Mouse (Mus musculus): ENCODE measurements at regions not wholly inside any gene's neighbourhood (a gene's known extent, or its start where the extent isn't known, plus 50 kb on each side); places are given as distances from the start of the nearest gene placed in this dataset.

DNA sequence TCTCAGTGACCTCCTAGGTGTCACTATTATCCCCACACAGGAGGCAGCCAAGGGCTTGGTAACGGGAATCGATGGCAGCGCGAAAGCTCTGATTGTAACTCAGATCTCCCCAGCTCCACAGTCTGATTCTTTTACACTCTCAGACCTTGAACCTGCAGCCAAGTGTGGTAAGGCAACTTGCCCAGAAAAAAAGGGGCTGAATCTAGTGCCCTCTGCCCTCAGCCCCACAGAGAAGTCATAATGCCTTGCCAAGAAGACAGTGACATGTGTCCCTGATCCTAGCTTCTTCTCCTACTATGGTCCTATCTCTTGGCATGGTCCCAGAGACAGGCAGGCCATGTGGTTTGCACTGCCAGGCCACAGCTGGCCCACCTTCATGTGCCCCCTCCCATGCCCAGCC, 68.6 kb upstream of the Pja1 start:
- 83% methylated on average over 4 of the region's 4 CpGs for WGBS
- no peaks in the 10 kb centered on the region for H3K9me3 ChIP-seq
- ATAC-seq (ENCODE audit: insufficient read depth, low FRiP score, low read depth), result no peak

DNA sequence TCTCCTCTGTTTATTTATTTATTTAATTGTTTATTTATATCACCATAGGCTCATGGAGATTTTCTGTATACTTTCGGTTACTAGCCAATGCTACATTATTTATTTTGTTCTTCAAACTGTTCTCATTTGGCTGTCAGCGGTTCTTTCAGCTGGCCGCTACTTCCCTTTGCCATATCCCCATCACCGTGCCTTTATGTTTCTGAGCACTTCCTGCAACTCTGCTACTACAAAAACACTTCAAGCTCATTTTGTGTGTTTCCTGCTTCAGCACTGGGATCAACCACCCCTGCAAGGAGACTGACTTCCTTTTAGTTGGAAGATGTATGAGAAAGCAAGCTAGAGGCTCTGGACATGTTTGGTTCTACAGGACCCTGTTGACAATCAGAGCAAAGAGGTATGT, 66.7 kb upstream of the Pja1 start:
- H3K4me2 ChIP-seq, result no peak overlapping the region
- H3K27me3 ChIP-seq (replicated peaks), result no peaks in the 10 kb centered on the region
- no peaks in the 10 kb centered on the region for H3K9me3 ChIP-seq
- whole genome bisulfite sequencing, result 68% methylated on average over 4 of the region's 4 CpGs
- no peaks in the 10 kb centered on the region for H3K4me1 ChIP-seq
- H3K27ac ChIP-seq, result no peak overlapping the region
- no peaks in the 10 kb centered on the region for H3K36me3 ChIP-seq
- H3K9ac ChIP-seq, result no peak overlapping the region
- ATAC-seq (ENCODE audit: insufficient read depth, low FRiP score, low read depth), result no peak
- no peak overlapping the region for H3K4me3 ChIP-seq (replicated peaks)

More for the DNA sequence above, 68.6 kb upstream of the Pja1 start:
- H3K9ac ChIP-seq, result no peak overlapping the region
- H3K4me2 ChIP-seq, result no peak overlapping the region
- no peaks in the 10 kb centered on the region for H3K36me3 ChIP-seq
- H3K27me3 ChIP-seq (replicated peaks), result no peaks in the 10 kb centered on the region
- no peaks in the 10 kb centered on the region for H3K4me1 ChIP-seq
- H3K27ac ChIP-seq, result no peak overlapping the region
- no peak overlapping the region for H3K4me3 ChIP-seq (replicated peaks)

DNA sequence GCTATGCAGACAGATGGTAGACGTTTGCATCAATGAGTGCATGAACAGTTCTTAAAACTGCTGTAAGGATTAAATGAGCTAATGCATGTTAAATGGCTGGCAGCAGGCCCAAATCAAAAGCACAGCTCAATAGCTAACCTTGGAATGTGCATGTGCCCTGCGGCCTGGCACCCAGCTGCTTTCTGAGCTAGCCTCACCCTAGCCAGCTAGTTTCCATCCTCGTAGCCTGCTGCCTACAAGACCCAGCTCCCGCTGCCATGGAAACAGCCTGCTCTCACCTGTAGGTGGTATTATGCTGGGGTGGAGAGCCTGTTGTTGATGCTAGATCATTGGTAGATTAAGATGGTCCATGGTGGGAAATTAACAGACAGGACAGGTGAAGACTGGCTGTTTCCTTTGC, 63.8 kb upstream of the Pja1 start:
- H3K36me3 ChIP-seq, result no peaks in the 10 kb centered on the region
- no peak overlapping the region for H3K27ac ChIP-seq
- peaks cover 7% of the 10 kb centered on the region; the same call in 1 of the 2 replicates for H3K27me3 ChIP-seq (replicated peaks)
- H3K4me3 ChIP-seq (replicated peaks), result no peak overlapping the region
- no peak overlapping the region for H3K4me2 ChIP-seq
- ATAC-seq (ENCODE audit: insufficient read depth, low FRiP score, low read depth), result no peak
- no peaks in the 10 kb centered on the region for H3K4me1 ChIP-seq
- no peaks in the 10 kb centered on the region for H3K9me3 ChIP-seq
- H3K9ac ChIP-seq, result no peak overlapping the region
- WGBS, result 75% methylated on average over 4 of the region's 4 CpGs

DNA sequence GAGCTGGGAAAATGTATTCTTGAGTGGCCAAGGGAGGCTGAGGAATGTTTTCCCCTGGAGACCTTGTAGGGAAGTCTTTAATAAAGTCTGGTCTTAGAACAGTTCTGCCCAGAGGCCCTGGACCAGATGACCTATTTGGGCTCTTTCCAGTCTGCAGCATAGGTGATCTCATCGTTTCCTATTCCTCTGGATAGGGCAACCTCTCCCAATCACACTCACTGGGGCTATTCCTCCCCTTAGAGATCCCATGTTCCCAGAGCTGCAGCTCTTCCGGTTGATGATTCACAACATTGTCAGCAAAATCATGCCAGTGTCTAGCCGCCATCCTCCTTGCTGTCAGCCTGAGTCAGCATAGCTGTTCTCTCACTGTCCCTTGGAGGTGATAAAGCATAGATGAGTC, 60.1 kb upstream of the Pja1 start:
- no peak overlapping the region for H3K4me3 ChIP-seq (replicated peaks)
- 67% methylated on average over 3 of the region's 3 CpGs for WGBS
- H3K36me3 ChIP-seq, result no peaks in the 10 kb centered on the region
- H3K9me3 ChIP-seq, result no peaks in the 10 kb centered on the region
- H3K4me1 ChIP-seq, result no peaks in the 10 kb centered on the region
- no peak overlapping the region for H3K27ac ChIP-seq
- H3K9ac ChIP-seq, result no peak overlapping the region
- H3K4me2 ChIP-seq, result no peak overlapping the region
- peaks cover 7% of the 10 kb centered on the region; the same call in 1 of the 2 replicates for H3K27me3 ChIP-seq (replicated peaks)
- no peak for ATAC-seq (ENCODE audit: insufficient read depth, low FRiP score, low read depth)

DNA sequence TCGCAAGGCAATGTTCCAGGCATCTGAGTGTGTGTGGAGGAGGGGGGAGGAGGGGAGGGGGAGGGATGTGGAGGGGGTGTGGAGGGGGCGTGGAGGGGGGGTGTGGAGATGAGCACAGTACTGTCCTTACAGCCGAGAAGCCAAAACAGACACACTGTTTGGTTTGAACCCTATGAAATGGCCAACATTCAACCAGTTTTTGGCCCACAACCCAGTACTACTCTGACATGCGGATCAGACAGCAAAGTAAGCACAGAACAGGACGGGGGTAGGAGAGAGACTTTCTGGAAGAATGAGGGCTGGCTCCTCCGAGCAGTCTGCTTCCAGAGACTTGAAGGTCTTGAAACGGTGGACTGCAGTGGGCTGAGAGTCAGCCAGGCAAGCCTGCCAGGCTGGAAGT, 59.4 kb upstream of the Pja1 start:
- no peak for ATAC-seq (ENCODE audit: insufficient read depth, low FRiP score, low read depth)
- WGBS, result 42% methylated on average over 6 of the region's 7 CpGs
- H3K27me3 ChIP-seq (replicated peaks), result peaks cover 7% of the 10 kb centered on the region; the same call in 1 of the 2 replicates
- no peaks in the 10 kb centered on the region for H3K9me3 ChIP-seq
- H3K9ac ChIP-seq, result no peak overlapping the region
- H3K36me3 ChIP-seq, result no peaks in the 10 kb centered on the region
- H3K4me3 ChIP-seq (replicated peaks), result no peak overlapping the region
- no peak overlapping the region for H3K4me2 ChIP-seq
- H3K27ac ChIP-seq, result no peak overlapping the region
- no peaks in the 10 kb centered on the region for H3K4me1 ChIP-seq

DNA sequence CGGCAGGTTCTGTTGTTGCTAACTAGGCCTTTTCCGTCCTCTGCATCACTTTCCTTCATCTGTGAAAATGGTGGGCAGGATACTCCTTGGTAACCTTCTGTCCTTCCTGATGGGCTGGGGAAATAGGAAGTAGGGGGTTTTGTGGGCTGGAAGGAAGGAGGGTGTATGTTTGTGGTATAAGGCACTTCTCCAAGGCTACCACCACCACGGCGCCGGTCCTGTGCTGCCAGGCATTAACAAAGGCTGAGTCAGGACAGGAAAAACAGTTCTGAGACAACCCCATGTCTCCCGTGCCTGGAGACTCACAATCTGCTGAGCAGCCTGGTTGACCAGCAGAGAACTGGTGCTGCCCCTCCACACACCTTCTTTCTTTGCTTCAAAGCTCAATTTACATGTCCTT, 52.2 kb upstream of the Pja1 start:
- no peaks in the 10 kb centered on the region for H3K36me3 ChIP-seq
- no peaks in the 10 kb centered on the region for H3K9me3 ChIP-seq
- H3K4me1 ChIP-seq, result no peaks in the 10 kb centered on the region
- 35% methylated on average over 6 of the region's 6 CpGs for WGBS
- H3K4me3 ChIP-seq (replicated peaks), result no peak overlapping the region
- peaks cover 14% of the 10 kb centered on the region; the same call in 1 of the 2 replicates for H3K27me3 ChIP-seq (replicated peaks)
- H3K4me2 ChIP-seq, result no peak overlapping the region
- H3K9ac ChIP-seq, result no peak overlapping the region
- H3K27ac ChIP-seq, result no peak overlapping the region
- no peak for ATAC-seq (ENCODE audit: insufficient read depth, low FRiP score, low read depth)

DNA sequence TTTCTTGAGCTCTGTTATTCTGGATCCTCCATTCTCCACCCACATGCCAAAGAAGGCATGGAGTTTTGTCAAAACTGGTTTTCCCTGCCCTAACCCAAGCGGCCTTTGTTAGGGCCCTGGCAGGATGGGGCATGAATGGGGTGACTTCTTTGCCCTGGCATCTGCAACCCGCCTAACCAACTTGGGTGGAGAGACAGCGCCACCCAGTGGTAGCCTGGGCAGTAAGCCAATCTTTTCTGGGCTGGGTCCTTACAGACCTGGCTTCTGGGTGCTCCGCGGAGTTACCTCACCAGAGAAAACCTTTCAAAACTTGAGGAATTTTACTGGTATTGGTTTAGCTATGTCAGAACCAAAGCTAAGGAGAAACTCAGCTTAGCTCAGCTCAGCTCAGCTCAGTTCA, 51.8 kb upstream of the Pja1 start:
- H3K4me1 ChIP-seq, result no peaks in the 10 kb centered on the region
- WGBS, result 18% methylated on average over 5 of the region's 5 CpGs

DNA sequence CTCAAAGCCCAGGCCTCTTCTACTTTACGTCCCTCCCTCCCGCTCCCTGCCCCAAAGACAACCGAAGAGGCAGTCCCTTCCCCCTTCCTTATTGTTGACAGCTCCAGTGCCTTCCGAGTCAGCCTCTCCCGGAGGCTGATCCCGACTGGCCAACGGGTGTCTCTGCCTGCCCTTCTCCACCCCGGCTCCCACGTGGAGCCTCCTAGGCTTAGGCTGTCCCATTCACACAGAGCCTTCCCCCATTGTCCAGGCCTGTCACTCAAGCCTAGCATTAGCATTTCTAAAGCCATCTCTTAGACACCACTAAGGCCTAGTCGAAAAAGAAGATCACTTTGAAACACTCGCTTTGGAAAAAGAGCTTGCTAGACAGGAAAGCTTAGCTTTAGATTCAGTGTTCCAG, 51.2 kb upstream of the Pja1 start:
- ATAC-seq (ENCODE audit: insufficient read depth, low FRiP score, low read depth), result no peak
- H3K27ac ChIP-seq, result no peak overlapping the region

More for the DNA sequence above, 51.8 kb upstream of the Pja1 start:
- H3K27me3 ChIP-seq (replicated peaks), result peaks cover 14% of the 10 kb centered on the region; the same call in 1 of the 2 replicates
- no peak for ATAC-seq (ENCODE audit: insufficient read depth, low FRiP score, low read depth)
- no peak overlapping the region for H3K4me2 ChIP-seq
- no peak overlapping the region for H3K4me3 ChIP-seq (replicated peaks)
- H3K36me3 ChIP-seq, result no peaks in the 10 kb centered on the region
- H3K9ac ChIP-seq, result no peak overlapping the region
- no peak overlapping the region for H3K27ac ChIP-seq
- H3K9me3 ChIP-seq, result no peaks in the 10 kb centered on the region

DNA sequence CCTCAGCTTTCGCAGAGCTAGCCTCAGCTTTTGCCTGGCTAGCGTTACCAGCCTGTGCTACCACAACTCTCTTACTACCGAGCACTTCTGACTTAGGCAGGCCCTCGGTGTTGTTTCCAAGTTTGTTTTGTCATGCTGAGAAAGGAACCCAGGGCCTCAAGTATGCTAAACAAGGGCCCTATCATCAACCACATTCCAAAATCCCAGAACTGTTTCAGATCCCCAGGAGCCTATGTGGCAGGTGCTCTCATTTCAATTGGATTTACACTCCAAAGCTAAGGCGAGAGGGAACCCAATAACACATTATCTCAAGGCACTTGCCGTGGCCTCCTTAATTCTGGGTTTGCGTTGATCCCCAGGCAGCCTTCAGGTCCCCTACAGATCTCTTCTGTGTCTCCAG, 50.8 kb upstream of the Pja1 start:
- WGBS, result 61% methylated on average over 7 of the region's 7 CpGs
- H3K27ac ChIP-seq, result no peak overlapping the region
- peaks cover 14% of the 10 kb centered on the region; the same call in 1 of the 2 replicates for H3K27me3 ChIP-seq (replicated peaks)

More for the DNA sequence above, 51.2 kb upstream of the Pja1 start:
- Histone ChIP-seq H3K4me1 (no peaks in the 10 kb centered on the region), H3K9me3 (no peaks in the 10 kb centered on the region), H3K27me3 (replicated peaks) (peaks cover 14% of the 10 kb centered on the region; the same call in 1 of the 2 replicates), H3K9ac (no peak overlapping the region), H3K4me2 (no peak overlapping the region), H3K4me3 (replicated peaks) (no peak overlapping the region), H3K36me3 (no peaks in the 10 kb centered on the region)
- 55% methylated on average over 11 of the region's 11 CpGs for WGBS

More for the DNA sequence above, 50.8 kb upstream of the Pja1 start:
- ATAC-seq (ENCODE audit: insufficient read depth, low FRiP score, low read depth), result no peak
- H3K9me3 ChIP-seq, result no peaks in the 10 kb centered on the region
- no peak overlapping the region for H3K4me2 ChIP-seq
- no peaks in the 10 kb centered on the region for H3K36me3 ChIP-seq
- H3K4me1 ChIP-seq, result no peaks in the 10 kb centered on the region
- H3K9ac ChIP-seq, result no peak overlapping the region
- no peak overlapping the region for H3K4me3 ChIP-seq (replicated peaks)
